Mouse (Mus musculus) embryonic facial prominence, embryonic 11.5 days (tissue): ENCODE data around the gene Lef1. TPM values are rescaled to one million over a fixed set of nuclear protein-coding genes. Genes with fewer than 3 reads are reported as not detected.
A peak's percentile ranks its signal among the peaks of the same experiment; 100 is the strongest.

Experiments
- ATAC-seq: fragments of 200-750 bp; cut with Nextera tagmentation; replicated peaks from 2 replicates; pipeline ENCODE4 v1.8.0; 2017; ENCODE audit warnings: low read depth; ENCODE audit not compliant: insufficient number of reproducible peaks, low FRiP score, low TSS enrichment
- DNase-seq: peaks from one replicate; pipeline ENCODE4 v3.0.0-alpha.2; 2015; ENCODE audit warnings: low spot score
- H3K27ac ChIP-seq: fragments of 300-500 bp; sonication (generic); replicated peaks from 2 replicates; pipeline ENCODE4 v1.5.1; 2014; ENCODE audit warnings: mild to moderate bottlenecking, low read depth, low read length, control low read depth
- H3K27me3 ChIP-seq: fragments of 300-500 bp; sonication (generic); 2 replicates; pipeline ENCODE4 v1.6.1; 2014; ENCODE audit warnings: mild to moderate bottlenecking, low read length, moderate library complexity, mixed read lengths; ENCODE audit not compliant: control insufficient read depth, insufficient read depth
- H3K36me3 ChIP-seq: fragments of 300-500 bp; sonication (generic); replicated peaks from 2 replicates; pipeline ENCODE4 v1.6.1; 2014; ENCODE audit warnings: low read depth, mild to moderate bottlenecking, low read length, moderate library complexity, mixed read lengths; ENCODE audit not compliant: control insufficient read depth, insufficient read depth
- H3K4me1 ChIP-seq: fragments of 300-500 bp; sonication (generic); 2 replicates; pipeline ENCODE4 v1.6.1; 2014; ENCODE audit warnings: low read length, mixed read lengths; ENCODE audit not compliant: control insufficient read depth, insufficient read depth
- H3K4me2 ChIP-seq: fragments of 300-500 bp; sonication (generic); 2 replicates; pipeline ENCODE4 v1.6.1; 2014; ENCODE audit warnings: low read depth, mild to moderate bottlenecking, control low read depth, low read length, moderate library complexity
- H3K4me3 ChIP-seq: fragments of 300-500 bp; sonication (generic); 2 replicates; pipeline ENCODE4 v1.5.1; 2014; ENCODE audit warnings: low read depth, low read length, control low read depth
- H3K9ac ChIP-seq: fragments of 300-500 bp; sonication (generic); replicated peaks from 2 replicates; pipeline ENCODE4 v1.6.1; 2014; ENCODE audit warnings: mild to moderate bottlenecking, control low read depth, low read length
- H3K9me3 ChIP-seq: fragments of 300-500 bp; sonication (generic); replicated peaks from 2 replicates; pipeline ENCODE4 v1.6.1; 2016; ENCODE audit warnings: mild to moderate bottlenecking, low read length, inconsistent platforms, mixed read lengths; ENCODE audit not compliant: control insufficient read depth
- WGBS: fragments of 180-500 bp; shearing (Covaris S2); extraction: QIAGEN DNeasy Blood & Tissue Kit; methylation state at CpG from one replicate; pipeline ENCODE4 v1.1.7; 2014; 5-methylcytosine and 5-hydroxymethylcytosine counted together
- polyA plus RNA-seq: library from polyadenylated mRNA; unstranded; fragments of >200 nt; fragmentation: Nextera tagmentation; extraction: Ambion mirVana; gene quantifications from 2 replicates; pipeline ENCODE4 v1.2.1, GENCODE M21; 2014

The Lef1 gene
- polyA plus RNA-seq, 1 experiment from 2014 or later: 87.2 TPM

DNA sequence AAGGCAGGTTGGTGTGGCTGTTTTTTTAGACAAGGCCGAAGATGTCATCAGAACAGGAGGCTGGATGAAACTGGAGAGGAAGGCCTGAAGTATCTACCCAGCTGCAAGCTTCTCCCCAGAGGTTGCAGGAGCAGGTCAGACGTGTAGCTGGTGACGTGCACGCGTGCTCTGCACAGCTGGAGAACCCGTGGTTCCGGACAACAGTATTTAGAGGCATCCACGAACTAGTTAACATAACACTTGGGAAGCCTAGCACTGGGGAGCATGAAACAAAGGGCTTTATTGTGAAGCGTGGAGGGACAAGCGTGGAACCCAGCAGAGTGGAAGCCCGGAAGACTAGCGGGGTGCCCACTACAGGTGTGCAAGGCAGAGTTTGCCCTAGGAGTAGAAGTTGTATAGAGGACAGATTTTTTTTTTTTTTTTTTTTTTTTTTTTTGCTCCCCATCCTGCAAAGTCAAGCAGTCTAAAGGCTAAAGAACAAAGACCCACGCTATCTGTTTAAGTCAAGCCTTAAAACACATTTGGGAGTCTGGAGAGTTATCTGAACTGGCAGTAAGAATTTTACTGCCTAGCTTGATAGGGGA is 8.0 kb upstream of the Lef1 start:
- no peak overlapping the region for H3K4me3 ChIP-seq
- H3K9me3 ChIP-seq: no peaks in the 10 kb centered on the region
- 20% methylated on average over 13 of the region's 13 CpGs for WGBS
- H3K4me1 ChIP-seq: peaks cover 3% of the 10 kb centered on the region; the same call in 1 of the 2 replicates
- no peaks in the 10 kb centered on the region for H3K36me3 ChIP-seq
- peaks cover 7% of the 10 kb centered on the region for H3K27me3 ChIP-seq
- no peak for DNase-seq
- no peak for ATAC-seq
- H3K9ac ChIP-seq: no peak overlapping the region
- H3K4me2 ChIP-seq: no peak overlapping the region
- H3K27ac ChIP-seq: no peak overlapping the region

- H3K4me3 ChIP-seq: no peak overlapping the region
- H3K9ac ChIP-seq: no peak overlapping the region
- H3K4me1 ChIP-seq: peaks cover 10% of the 10 kb centered on the region
- WGBS: 41% methylated on average over 8 of the region's 8 CpGs
- H3K27ac ChIP-seq: no peak overlapping the region
- ATAC-seq (no peak), DNase-seq (no peak)
- peaks cover 7% of the 10 kb centered on the region for H3K27me3 ChIP-seq
- no peak overlapping the region; the same call in 1 of the 2 replicates for H3K4me2 ChIP-seq
- H3K9me3 ChIP-seq: no peaks in the 10 kb centered on the region
- H3K36me3 ChIP-seq: no peaks in the 10 kb centered on the region
These were observed 4.9 kb upstream of the Lef1 start for GRCm38 (mm10) chr3:131105362-131105761.

GRCm38 (mm10) chr3:131105940-131106401 is 4.3 kb upstream of the Lef1 start:
- peak; percentile 90 for DNase-seq
- H3K9me3 ChIP-seq: no peaks in the 10 kb centered on the region
- peak overlapping the region; percentile 33 for H3K4me3 ChIP-seq
- H3K9ac ChIP-seq: peak overlapping the region; percentile 57
- peak overlapping the region; percentile 43; the same call in 1 of the 2 replicates for H3K27ac ChIP-seq
- ATAC-seq: no peak
- H3K27me3 ChIP-seq: peaks cover 7% of the 10 kb centered on the region
- under 1% methylated on average over 36 of the region's 36 CpGs for WGBS
- H3K4me2 ChIP-seq: peak overlapping the region; percentile 81
- peaks cover 10% of the 10 kb centered on the region for H3K4me1 ChIP-seq
- H3K36me3 ChIP-seq: no peaks in the 10 kb centered on the region

GRCm38 (mm10) chr3:131106451-131107291 is 3.6 kb upstream of the Lef1 start:
- no peaks in the 10 kb centered on the region for H3K9me3 ChIP-seq
- peak overlapping the region; percentile 57 for H3K9ac ChIP-seq
- H3K4me3 ChIP-seq: peak overlapping the region; percentile 33
- WGBS: under 1% methylated on average over 45 of the region's 45 CpGs
- H3K27ac ChIP-seq: peak overlapping the region; percentile 43
- H3K36me3 ChIP-seq: no peaks in the 10 kb centered on the region
- peak overlapping the region; percentile 81 for H3K4me2 ChIP-seq
- ATAC-seq (no peak), DNase-seq (peak; percentile 54)
- H3K4me1 ChIP-seq: peaks cover 10% of the 10 kb centered on the region
- H3K27me3 ChIP-seq: peaks cover 7% of the 10 kb centered on the region

DNA sequence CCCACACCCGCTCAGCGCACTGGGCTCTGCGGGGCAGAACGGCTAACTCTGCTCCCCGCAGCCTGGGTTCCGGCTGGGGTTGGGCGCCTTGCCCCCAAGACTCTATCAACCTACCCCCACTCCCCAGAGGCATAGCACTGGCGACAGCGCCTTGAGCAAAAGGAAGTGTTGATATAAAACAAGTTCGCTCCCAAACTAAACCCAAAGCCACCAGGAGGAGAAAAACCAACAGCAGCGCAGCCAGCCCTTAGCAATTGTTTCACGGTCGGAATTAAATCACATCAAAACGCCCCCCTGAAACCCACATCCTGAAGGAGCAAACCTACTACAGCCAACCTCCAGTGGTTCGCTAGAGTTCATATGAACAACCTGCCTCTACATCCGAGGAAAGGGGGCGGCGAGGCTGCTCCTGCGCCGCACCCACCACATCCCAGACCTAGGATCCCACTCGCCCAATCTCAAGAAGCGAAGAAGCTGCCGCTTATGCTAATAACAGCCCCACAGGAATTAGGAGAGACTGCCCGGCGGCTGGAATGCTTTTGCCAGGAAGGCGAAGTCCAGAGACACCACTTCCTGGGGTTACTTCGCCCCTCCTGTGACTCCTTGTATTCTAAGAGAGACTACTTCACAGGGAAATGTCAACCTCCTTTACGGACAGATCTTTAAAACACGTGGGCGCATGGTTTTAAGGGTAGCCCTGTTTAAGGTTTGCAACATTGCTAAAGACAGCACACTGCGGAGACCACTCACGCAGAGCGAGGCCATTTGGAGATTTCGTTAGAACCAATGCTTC is 2.8 kb upstream of the Lef1 start:
- ATAC-seq: no peak
- H3K36me3 ChIP-seq: no peaks in the 10 kb centered on the region
- peak overlapping the region; percentile 81 for H3K4me2 ChIP-seq
- H3K27ac ChIP-seq: no peak overlapping the region; the same call in 1 of the 2 replicates
- H3K27me3 ChIP-seq: peaks cover 7% of the 10 kb centered on the region
- H3K9ac ChIP-seq: peak overlapping the region; percentile 57
- H3K4me1 ChIP-seq: peaks cover 10% of the 10 kb centered on the region
- H3K4me3 ChIP-seq: peak overlapping the region; percentile 28
- DNase-seq: peak; percentile 54
- WGBS: under 1% methylated on average over 34 of the region's 34 CpGs
- H3K9me3 ChIP-seq: no peaks in the 10 kb centered on the region

DNA sequence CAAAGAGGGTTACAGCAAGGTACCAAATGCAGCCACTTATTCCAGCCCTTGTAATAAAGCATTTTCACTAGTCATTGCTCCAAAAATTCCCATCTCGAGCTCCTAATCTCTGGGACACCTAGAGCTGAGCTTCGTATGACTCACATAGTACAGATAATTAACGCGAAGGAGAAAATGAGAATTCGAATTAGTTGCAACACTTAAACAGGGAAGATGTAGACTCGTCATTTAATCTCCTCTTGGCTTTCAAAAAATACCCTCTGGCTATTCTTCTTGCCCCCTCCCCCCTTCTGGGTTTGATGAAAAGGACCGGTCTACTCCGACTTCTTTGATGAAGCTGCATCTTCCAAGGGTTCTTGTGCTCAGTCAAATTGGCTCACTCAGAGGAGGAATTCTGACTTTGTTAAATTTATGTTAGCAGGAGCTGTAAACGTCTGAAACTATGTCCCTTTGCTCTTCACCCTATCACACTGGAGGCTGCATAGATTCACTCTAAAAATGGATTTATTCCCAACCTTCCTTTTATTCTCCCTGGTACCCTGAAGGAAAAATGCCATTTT is 2.1 kb upstream of the Lef1 start:
- peak overlapping the region; percentile 81 for H3K4me2 ChIP-seq
- H3K4me3 ChIP-seq: peak overlapping the region; percentile 28; the same call in 1 of the 2 replicates
- DNase-seq (peak; percentile 43), ATAC-seq (no peak)
- WGBS: 0% methylated on average over 9 of the region's 9 CpGs
- H3K36me3 ChIP-seq: no peaks in the 10 kb centered on the region
- H3K4me1 ChIP-seq: peaks cover 10% of the 10 kb centered on the region
- H3K9me3 ChIP-seq: no peaks in the 10 kb centered on the region
- H3K27ac ChIP-seq: no peak overlapping the region
- H3K27me3 ChIP-seq: peaks cover 7% of the 10 kb centered on the region
- H3K9ac ChIP-seq: no peak overlapping the region

DNA sequence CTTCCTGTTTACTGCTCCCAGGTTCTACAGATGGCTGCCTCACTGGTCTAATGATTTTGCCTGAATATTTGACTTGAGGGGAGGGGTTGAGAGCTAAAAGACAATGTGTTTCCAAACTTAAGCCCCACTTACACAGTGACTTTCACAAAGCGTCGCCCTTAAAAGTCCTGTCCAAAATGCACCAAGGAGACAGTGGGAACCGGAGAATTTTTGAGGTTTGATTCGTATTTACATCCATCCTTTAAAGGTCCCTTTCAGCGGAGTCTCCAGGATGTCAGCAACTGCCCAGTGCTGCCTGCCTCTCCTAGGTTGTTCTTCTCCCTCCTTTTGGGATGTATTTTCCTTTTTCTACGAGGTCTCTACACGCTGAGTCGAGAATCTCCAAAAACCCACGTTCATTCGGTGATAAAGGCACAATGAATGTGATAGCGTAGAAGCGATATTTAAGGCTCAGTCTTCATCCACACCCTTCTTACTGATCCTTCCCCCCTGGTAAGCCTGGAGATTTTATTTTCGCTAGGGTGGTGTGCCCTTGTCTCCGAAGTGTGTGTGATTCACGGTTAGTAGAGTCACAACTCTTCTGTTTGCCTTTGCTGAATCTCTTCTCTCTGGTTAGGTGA is 1.1 kb upstream of the Lef1 start:
- Histone ChIP-seq H3K9ac (peak overlapping the region; percentile 86; the same call in 1 of the 2 replicates), H3K27ac (no peak overlapping the region)

More for the DNA sequence above, 1.1 kb upstream of the Lef1 start:
- WGBS: under 1% methylated on average over 15 of the region's 15 CpGs
- DNase-seq (no peak), ATAC-seq (no peak)
- Histone ChIP-seq H3K4me3 (peak overlapping the region; percentile 80), H3K9me3 (no peaks in the 10 kb centered on the region), H3K4me1 (peaks cover 10% of the 10 kb centered on the region), H3K27me3 (peaks cover 7% of the 10 kb centered on the region), H3K36me3 (no peaks in the 10 kb centered on the region), H3K4me2 (peak overlapping the region; percentile 92)
